Mouse (Mus musculus) brain, embryonic 14.5 days (tissue): ENCODE data around the gene Ccdc50.

Source experiments
- CTCF ChIP-seq: fragments of 200-500 bp; IDR thresholded peaks from 2 replicates; pipeline ENCODE4 v1.5.1; 2012; ENCODE audit warnings: inconsistent platforms, mild to moderate bottlenecking, moderate library complexity, borderline replicate concordance; ENCODE audit not compliant: insufficient read depth, insufficient read length; ENCODE audit errors: extremely low read depth
- POLR2A ChIP-seq: fragments of 200-500 bp; IDR thresholded peaks from 2 replicates; pipeline ENCODE4 v1.6.1; 2012; ENCODE audit warnings: mild to moderate bottlenecking, inconsistent platforms, borderline replicate concordance; ENCODE audit not compliant: poor library complexity, insufficient read depth, insufficient read length, severe bottlenecking; ENCODE audit errors: extremely low read depth

DNA sequence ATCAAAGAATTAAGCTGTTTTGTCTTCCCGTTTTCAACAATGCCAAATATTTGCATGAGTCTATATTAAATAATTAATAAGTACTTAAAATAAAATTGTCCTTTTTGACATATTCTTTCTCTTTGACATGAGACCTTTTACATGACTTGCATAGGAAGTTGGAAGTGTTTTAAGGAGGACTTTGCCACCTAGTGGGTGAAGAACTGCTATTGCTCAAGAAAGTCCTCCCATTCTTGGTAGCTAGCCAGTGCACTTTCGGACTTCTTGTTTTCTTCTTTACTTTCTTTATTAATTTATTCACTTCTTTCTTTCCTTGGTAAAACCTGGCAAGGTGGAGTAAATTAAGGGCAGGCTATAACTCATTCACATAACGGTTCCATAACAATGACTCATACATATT, 55.3 kb downstream of the Ccdc50 start:
- TF ChIP-seq CTCF (no peak), POLR2A (no peak)
